Mouse (Mus musculus) testis, adult 2 months (tissue): ENCODE results near the gene Cpne2. TPM values are rescaled to one million over a fixed set of nuclear protein-coding genes. Genes with fewer than 3 reads are reported as not detected.
A peak's percentile ranks its signal among the peaks of the same experiment; 100 is the strongest.

ENCODE experiments used
- H3K27ac ChIP-seq: fragments of 200-500 bp; 2 replicates; pipeline ENCODE4 v1.5.1; 2012; ENCODE audit warnings: low read depth, low read length; ENCODE audit not compliant: control insufficient read depth, insufficient read depth
- H3K27me3 ChIP-seq: fragments of 200-500 bp; 2 replicates; pipeline ENCODE4 v1.6.1; 2012; ENCODE audit warnings: mild to moderate bottlenecking, low read length, moderate library complexity; ENCODE audit not compliant: control insufficient read depth, insufficient read depth
- H3K36me3 ChIP-seq: fragments of 200-500 bp; 2 replicates; pipeline ENCODE4 v1.6.1; 2012; ENCODE audit warnings: mild to moderate bottlenecking, low read length; ENCODE audit not compliant: control insufficient read depth, insufficient read depth
- H3K4me1 ChIP-seq: fragments of 200-500 bp; 2 replicates; pipeline ENCODE4 v1.6.1; 2012; ENCODE audit warnings: low read length; ENCODE audit not compliant: control insufficient read depth, insufficient read depth
- H3K4me3 ChIP-seq: fragments of 200-500 bp; 2 replicates; pipeline ENCODE4 v1.5.1; 2012; ENCODE audit warnings: low read depth, mild to moderate bottlenecking, low read length, moderate library complexity, mixed read lengths; ENCODE audit not compliant: control insufficient read depth
- CTCF ChIP-seq: fragments of 200-500 bp; IDR thresholded peaks from 2 replicates; pipeline ENCODE4 v1.5.1; 2012; ENCODE audit warnings: low read depth, mild to moderate bottlenecking, inconsistent platforms, low read length, moderate library complexity; ENCODE audit not compliant: control insufficient read depth, insufficient read depth, insufficient replicate concordance
- POLR2A ChIP-seq: fragments of 200-500 bp; IDR thresholded peaks from 2 replicates; pipeline ENCODE4 v1.6.1; 2012; ENCODE audit warnings: low read depth, mild to moderate bottlenecking, inconsistent platforms, low read length, moderate library complexity; ENCODE audit not compliant: control insufficient read depth
- polyA plus RNA-seq: library from polyadenylated mRNA; depleted of rRNA; stranded (reverse); fragments of >200 nt; gene quantifications from 2 replicates; pipeline ENCODE4 v1.2.3, GENCODE M21; 2012

Gene Cpne2
- polyA plus RNA-seq, 1 experiment = 3.1 TPM

DNA sequence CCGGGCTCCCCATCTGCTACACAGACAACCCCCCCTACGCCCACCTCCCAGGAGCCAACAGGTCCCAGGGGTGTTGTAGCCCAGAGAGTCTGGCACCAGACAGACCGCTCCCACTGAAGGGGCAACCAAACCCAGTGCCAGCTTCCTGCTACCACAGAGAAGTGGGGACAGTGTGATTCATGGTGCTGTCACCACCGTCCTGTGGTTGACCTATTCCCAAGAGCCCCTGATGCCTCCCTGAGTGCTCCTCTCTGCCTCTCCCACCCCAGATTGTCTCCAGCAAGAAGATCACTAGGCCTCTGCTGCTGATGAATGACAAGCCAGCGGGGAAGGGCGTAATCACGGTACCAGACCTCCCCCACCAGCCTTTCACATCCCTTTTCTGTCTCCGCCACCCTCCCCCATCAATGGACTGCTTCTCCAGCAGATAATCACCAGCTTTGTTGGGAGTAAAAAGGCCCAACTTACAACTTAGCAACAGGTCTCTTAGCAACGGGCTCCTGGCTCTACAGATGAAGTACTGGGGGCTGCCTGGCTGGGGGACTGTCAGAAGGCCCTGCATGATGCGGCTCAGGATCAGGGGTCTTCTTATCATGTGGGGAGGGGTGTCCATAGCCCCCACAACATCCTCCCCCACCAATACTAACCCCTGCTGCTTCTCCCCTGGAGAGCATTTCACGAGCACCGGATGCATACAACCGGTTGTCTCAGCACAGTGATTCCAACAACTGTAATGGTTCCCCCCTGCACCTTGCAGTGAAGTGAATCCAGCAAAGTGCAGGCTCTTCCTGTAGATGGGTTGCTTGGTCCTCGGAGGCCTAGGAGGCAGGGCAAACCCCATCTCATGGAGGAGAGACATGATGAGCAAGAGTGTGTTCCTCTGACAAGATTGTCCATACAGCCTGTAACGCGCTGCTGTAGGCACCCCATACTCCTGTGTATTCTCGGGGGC, 19.0 kb downstream of the Cpne2 start:
- no peak for TF ChIP-seq CTCF
- no peak for TF ChIP-seq POLR2A
- no peaks in the 10 kb centered on the region for H3K36me3 ChIP-seq
- peaks cover 3% of the 10 kb centered on the region for H3K4me1 ChIP-seq
- H3K27me3 ChIP-seq = no peaks in the 10 kb centered on the region
- H3K27ac ChIP-seq = no peak overlapping the region
- H3K4me3 ChIP-seq = no peak overlapping the region

DNA sequence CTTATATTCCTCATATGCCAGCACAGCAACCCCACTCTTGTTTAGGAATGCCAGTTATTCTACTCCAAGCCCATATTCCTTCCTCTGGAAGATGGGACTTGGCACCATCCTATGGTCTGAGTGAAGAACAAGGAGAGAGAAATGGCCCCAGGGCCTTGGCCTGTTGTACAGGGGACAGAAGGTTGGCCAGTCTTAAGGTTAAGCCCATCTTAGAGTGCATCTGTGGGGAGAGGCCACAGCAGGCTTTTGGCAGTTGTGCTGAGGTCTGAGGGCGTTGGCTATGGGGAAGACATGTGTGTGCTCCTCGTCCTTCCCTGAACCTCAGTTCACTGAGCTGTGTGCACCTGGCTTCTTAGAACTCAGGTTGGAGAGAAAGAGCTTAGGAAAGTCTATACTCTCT, 19.9 kb downstream of the Cpne2 start:
- H3K36me3 ChIP-seq = no peaks in the 10 kb centered on the region
- H3K27me3 ChIP-seq = no peaks in the 10 kb centered on the region
- H3K4me1 ChIP-seq = peaks cover 3% of the 10 kb centered on the region
- no peak overlapping the region for H3K27ac ChIP-seq
- TF ChIP-seq POLR2A (no peak), CTCF (no peak)
- H3K4me3 ChIP-seq = no peak overlapping the region

DNA sequence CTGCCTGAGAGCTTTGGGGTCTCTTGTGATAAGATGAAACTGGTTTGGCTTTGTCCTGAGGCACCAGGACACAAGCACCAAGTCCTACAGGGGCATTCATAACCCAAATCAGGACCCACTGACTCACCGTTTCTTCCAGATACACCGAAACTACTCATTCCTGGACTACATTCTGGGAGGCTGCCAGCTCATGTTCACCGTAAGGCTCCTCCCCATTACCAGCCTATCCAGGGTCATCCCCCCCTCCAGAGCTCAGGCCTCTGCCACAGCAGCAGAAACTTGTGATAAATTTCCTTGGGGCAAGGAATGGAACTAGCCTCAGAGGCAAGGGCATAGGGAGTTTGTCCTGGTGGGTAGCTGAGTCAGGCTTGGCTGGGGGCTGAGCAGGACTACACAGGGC, 24.5 kb downstream of the Cpne2 start:
- Histone ChIP-seq H3K36me3 (no peaks in the 10 kb centered on the region), H3K27ac (no peak overlapping the region), H3K4me3 (no peak overlapping the region), H3K27me3 (no peaks in the 10 kb centered on the region), H3K4me1 (peaks cover 3% of the 10 kb centered on the region)
- no peak for TF ChIP-seq CTCF
- TF ChIP-seq POLR2A = no peak

DNA sequence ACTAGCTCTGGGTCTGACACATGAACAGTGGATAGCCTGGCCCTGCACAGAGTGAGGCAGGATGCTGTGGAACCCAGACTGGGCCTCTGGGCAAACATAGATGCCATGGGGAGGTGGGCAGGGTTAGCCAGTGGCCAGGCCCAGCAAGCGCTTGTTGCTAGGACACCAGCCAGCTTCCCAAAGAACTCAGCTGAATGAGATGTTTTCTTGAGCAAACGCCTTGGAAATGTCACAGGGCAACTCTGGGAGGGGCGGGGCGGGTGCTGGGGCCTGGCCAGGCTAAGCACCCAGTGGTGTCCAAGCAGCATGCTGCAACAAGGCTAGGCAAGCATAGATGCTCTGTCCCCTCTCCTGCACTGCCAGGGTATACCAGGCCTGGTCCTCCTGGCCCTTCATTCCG, 28.5 kb downstream of the Cpne2 start:
- no peaks in the 10 kb centered on the region for H3K27me3 ChIP-seq
- H3K27ac ChIP-seq = no peak overlapping the region
- no peaks in the 10 kb centered on the region for H3K4me1 ChIP-seq
- TF ChIP-seq CTCF = no peak
- no peak for TF ChIP-seq POLR2A
- no peaks in the 10 kb centered on the region for H3K36me3 ChIP-seq
- no peak overlapping the region for H3K4me3 ChIP-seq

DNA sequence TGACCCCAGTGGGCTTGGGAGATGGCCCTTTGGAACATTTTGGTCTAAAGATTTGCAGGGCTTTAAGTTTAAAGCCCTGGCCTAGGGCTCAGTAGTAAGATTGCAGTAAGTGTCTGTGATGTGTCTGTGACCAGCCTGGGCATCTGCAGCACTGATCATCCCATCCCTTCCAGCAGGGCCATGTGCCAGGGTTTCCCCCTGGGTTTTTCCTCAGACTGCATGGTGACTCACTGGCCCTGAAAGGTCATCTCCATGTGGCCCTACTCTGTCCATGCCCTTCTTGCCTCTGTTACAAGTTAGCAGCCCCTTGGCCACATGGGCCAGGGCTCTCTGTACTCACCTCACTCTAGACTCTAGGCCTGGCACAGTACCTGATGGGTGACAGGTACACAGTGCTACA, 31.6 kb downstream of the Cpne2 start:
- no peak overlapping the region for H3K4me3 ChIP-seq
- TF ChIP-seq CTCF (no peak), POLR2A (no peak)
- no peaks in the 10 kb centered on the region for H3K36me3 ChIP-seq
- no peaks in the 10 kb centered on the region for H3K27me3 ChIP-seq
- H3K4me1 ChIP-seq = no peaks in the 10 kb centered on the region; the same call in none of the 2 replicates
- H3K27ac ChIP-seq = no peak overlapping the region

DNA sequence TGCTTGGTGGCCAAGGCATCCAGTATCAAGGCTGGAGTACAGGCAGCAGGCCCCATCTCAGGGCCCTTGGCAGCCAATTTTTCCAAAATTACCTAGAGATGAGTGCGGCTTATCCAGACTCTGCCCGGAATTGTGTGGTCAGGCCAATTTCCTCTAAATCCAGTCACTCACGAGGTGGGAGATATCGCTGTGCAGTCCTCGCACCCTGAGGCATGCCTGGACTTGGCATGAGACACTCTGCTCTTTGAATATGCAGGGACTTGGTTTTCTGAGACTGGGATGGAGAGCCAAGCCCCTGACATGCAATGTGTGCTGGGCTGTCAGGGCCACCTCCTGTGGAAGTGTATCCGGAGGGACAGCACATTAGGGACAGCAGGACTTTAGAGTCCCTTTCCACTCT, 33.2 kb downstream of the Cpne2 start:
- TF ChIP-seq POLR2A (no peak), CTCF (no peak)
- Histone ChIP-seq H3K4me1 (no peaks in the 10 kb centered on the region; the same call in none of the 2 replicates), H3K27me3 (no peaks in the 10 kb centered on the region), H3K27ac (no peak overlapping the region), H3K36me3 (no peaks in the 10 kb centered on the region), H3K4me3 (no peak overlapping the region)

DNA sequence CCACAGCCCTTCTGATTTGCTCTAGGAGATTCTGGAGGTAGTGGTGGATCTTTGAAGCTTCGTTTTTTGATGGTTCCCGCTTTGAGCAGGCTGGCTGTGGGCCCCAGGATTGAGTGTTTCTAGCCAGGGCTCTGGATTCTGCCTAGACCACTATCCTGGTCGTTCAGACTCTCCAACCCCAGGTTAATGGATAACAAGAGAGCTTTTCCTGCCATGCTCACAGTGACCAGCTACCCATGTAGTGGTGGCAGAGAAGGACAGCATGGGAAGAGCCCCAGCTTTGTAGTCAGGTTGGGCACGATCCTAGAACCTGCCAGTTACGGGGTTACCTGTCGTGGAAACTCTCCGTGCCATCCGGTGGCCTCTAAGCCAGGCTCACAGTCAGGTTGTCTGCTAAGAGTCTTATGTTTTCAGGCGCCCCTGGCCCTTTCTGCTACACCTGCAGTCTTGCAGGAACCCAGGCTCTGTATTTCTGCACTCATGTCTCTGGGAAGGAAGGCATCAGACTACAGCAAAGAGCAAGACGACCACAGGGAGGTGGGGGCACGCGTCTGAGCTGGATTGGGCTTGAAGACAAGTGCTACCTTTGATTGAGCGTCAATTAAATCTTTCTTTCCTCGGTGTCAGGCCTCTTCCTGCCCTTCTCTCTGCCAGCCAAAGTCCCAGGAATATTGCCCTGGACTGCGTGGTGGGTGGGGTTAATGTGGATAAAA, 33.8 kb downstream of the Cpne2 start:
- no peaks in the 10 kb centered on the region for H3K27me3 ChIP-seq
- no peaks in the 10 kb centered on the region for H3K36me3 ChIP-seq
- TF ChIP-seq POLR2A (no peak), CTCF (no peak)
- no peaks in the 10 kb centered on the region; the same call in none of the 2 replicates for H3K4me1 ChIP-seq
- H3K27ac ChIP-seq = no peak overlapping the region
- peak overlapping the region; percentile 69 for H3K4me3 ChIP-seq
